Mouse (Mus musculus) urinary bladder, postnatal 4 days (tissue): Measurements from ENCODE around the gene Hnrnpul1.

Source experiments
- DNase-seq, 2 experiments: peaks; one replicate each; pipeline ENCODE4 v3.0.0; 2021 to 2022; ENCODE audit warnings: low spot score in 2 of 2

Gene Hnrnpul1

GRCm38 (mm10) chr7:25689603-25690021, 64.9 kb downstream of the Hnrnpul1 start:
- DNase-seq: no peak

GRCm38 (mm10) chr7:25688810-25689586, 65.6 kb downstream of the Hnrnpul1 start:
- DNase-seq: peak; percentile 74 to 78

GRCm38 (mm10) chr7:25687811-25688401, 66.7 kb downstream of the Hnrnpul1 start:
- DNase-seq: peak; percentile 57 to 72

- DNase-seq: peak; percentile 77 to 78
Observed at GRCm38 (mm10) chr7:25686680-25687531, 67.7 kb downstream of the Hnrnpul1 start, which contains the start of gene Tgfb1. Tgfb1 (plus strand) TSS chr7:25687002.

- DNase-seq: no peak
Observed at GRCm38 (mm10) chr7:25685926-25686470, 68.6 kb downstream of the Hnrnpul1 start.

GRCm38 (mm10) chr7:25684659-25685058, 69.9 kb downstream of the Hnrnpul1 start:
- no peak for DNase-seq

- DNase-seq: no peak
Observed at GRCm38 (mm10) chr7:25683474-25684180, 70.9 kb downstream of the Hnrnpul1 start.

- no peak for DNase-seq
Observed at GRCm38 (mm10) chr7:25681341-25682231, 73.0 kb downstream of the Hnrnpul1 start.

- peak; percentile 93 to 95 for DNase-seq
Observed at GRCm38 (mm10) chr7:25680514-25681258, 73.9 kb downstream of the Hnrnpul1 start, which contains the start of gene B9d2. B9d2 (plus strand) TSS chr7:25680780.

- DNase-seq: no peak
Observed at GRCm38 (mm10) chr7:25679971-25680370, 74.6 kb downstream of the Hnrnpul1 start.

GRCm38 (mm10) chr7:25677013-25677412, 77.5 kb downstream of the Hnrnpul1 start:
- no peak for DNase-seq

- DNase-seq: peak; percentile 73 to 77
Observed at GRCm38 (mm10) chr7:25676085-25676781, 78.3 kb downstream of the Hnrnpul1 start.

- no peak for DNase-seq
Observed at GRCm38 (mm10) chr7:25675405-25675804, 79.2 kb downstream of the Hnrnpul1 start.

- no peak for DNase-seq
Observed at GRCm38 (mm10) chr7:25674719-25675300, 79.7 kb downstream of the Hnrnpul1 start, which contains the start of gene Tmem91. Tmem91 (minus strand) TSS chr7:25675166.

GRCm38 (mm10) chr7:25674297-25674696, 80.3 kb downstream of the Hnrnpul1 start:
- DNase-seq: no peak

GRCm38 (mm10) chr7:25672442-25672841, 82.1 kb downstream of the Hnrnpul1 start:
- no peak for DNase-seq

GRCm38 (mm10) chr7:25671686-25672085, 82.9 kb downstream of the Hnrnpul1 start:
- no peak for DNase-seq
